Mouse (Mus musculus): Measurements from ENCODE around the gene Crybg1.

Crybg1 gene

DNA sequence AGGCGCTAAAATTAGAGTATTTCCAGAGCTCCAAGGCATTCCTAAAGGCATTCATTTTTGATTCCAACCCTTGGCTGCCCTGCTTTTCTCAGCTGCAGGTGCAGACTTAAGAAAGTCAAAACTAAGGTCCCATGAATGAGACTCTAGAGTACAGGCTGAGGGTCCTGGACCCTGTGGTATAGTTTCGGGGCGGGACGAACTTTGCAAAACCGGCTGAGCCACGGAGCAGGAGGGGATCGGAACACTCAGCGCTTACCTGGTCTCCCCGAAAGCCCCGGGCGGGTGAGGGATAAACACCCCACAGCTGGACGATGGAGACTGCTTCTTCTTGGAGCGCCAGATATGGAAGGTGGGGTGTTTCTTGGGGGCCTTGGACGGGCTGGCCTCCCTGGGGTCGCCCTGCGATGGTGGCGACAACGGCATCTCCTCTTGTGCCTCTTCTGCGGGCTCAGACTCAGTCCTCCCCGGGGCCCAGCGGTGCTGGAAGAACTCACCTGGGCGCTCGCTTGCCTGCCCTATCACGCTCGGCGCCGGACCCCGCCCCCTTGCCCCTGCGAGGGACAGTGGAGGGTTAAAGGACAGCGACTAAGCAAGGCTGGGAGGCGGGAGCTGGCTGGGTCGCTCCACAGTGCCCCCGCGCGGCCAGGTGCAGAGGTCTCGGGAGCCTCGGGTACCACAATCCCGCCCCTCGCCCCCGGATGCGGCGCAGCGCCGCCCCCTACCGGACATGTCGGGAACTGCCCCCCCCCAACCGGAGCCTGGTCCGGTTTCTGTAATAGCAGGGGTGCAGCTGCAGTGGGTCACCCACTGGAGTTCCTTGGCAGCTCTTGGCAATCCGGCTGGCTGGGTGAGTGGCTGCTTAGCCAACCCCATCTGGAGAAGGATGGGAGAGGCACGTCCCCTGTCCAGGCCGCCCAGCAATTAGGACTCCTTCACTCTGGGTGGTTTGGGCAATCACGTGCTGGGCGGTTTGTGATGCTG lies at the start of gene Crybg1:
Gene Crybg1, minus strand, starts transcription at position 517 of the 981 bp plus-strand sequence.
- DNase-seq: peak; percentile 69

DNA sequence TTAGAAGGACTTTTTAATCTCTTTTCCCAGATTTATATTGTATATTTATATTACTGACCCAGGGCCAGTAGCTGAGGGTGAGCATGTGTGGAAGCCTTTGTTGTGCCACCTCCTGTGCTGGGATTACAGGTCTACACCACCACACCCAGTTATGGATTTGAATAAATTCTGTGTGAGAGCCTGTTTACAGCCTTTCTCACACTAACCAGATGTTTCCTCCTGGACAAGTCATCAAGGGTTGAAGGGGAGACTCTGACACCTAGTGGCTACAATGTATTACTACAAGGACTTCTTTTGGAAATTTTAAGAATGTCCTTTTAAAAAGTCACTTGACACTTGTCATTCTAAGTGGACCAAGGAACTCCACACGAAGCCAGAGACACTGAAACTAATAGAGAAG lies 28.7 kb upstream of the Crybg1 start:
- DNase-seq: no peak

GRCm38 (mm10) chr10:44176548-44176947 lies 27.9 kb upstream of the Crybg1 start:
- DNase-seq: no peak

GRCm38 (mm10) chr10:44176120-44176519 lies 27.5 kb upstream of the Crybg1 start:
- no peak for DNase-seq

GRCm38 (mm10) chr10:44170145-44170544 lies 21.5 kb upstream of the Crybg1 start:
- DNase-seq: no peak

- no peak for DNase-seq
These were observed 18.4 kb upstream of the Crybg1 start for GRCm38 (mm10) chr10:44167061-44167460.

DNA sequence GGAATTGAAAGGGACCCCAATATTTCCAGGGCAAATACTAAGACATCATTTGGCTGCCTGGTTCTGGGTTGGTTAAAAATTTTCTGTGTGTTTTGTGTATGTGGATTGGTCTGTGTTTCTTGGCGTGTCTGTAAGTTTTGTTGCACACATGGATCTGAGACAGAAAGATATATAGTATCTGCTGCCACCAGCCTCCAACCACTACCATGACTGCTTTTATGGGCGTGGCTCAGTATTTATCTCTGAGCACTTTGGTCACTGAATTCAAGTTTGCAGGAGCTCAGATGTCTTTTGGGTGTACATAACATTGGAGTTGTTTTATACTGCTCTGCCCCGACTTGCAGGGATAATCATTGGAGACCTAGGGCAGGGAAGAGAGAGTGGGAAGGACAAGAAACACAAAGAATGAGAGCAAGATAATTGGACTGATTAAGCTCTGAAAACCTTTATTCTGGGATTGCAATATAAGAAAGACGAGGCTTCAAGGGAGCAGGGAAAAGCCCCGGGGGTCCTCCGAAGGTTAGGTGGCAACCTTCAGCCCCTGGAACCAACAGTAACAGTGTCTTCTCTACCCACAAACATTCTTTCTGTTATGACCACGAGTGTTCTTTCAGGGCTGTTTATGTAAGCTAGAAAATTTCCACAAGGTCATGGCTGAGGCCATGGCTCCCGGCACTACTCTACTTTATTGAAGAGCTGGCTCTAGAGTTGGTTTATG lies 15.8 kb upstream of the Crybg1 start:
- DNase-seq: no peak

DNA sequence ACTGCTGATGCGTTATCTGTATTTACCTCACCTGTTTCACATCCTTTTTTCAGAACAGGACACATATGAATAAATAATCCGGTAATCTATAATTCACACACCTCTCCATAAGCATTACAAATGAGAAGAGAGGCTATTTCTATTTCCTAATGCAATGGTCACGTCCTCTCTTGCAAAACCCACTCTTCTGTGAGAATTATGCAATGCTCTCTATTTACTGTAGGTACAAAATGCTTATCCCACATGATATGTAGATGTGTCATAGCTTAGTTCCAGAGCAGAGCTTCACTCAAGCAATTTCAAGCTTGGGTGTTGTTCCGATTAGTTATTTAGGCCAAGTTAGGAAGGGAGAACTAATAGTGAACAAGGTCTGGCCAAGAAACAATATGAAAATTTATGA lies 14.4 kb upstream of the Crybg1 start:
- DNase-seq: no peak

GRCm38 (mm10) chr10:44160150-44160549 lies 11.5 kb upstream of the Crybg1 start:
- no peak for DNase-seq

DNA sequence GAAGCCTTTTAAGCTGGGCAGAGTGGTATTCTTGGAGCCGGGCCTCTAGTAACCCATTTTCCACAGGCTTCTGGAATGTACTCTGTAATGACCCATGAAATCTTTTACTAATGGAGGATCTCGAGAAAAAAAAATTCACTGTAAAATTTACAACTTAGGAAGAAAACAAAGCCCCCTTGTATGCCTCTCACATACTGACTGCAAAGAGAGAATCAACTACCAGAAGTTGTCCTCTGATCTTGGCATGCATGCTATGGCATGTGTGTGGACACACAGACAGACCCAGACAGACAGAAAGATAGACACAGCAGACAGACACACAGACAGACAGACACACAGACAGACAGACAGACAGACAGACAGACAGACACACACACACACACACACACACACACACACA lies 8.8 kb upstream of the Crybg1 start:
- DNase-seq: no peak

DNA sequence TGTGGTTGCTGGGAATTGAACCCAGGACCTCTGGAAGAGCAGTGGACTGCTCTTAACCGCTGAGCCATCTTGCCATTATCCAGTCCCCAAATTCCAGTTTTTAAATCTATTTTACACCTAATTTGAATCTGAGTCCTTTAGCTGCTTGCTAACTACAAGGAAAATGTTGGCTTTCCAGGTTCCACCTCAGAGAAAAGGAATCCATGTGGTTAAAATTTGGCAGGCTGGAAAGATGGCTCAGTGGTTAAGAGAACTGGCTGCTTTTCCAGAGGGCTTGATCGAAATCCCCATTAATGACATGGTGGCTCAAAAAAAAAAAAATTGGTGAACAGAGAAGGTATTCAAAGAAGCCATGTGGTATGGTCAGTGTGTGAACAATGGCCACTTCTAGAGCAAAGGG lies 1.8 kb upstream of the Crybg1 start:
- DNase-seq: no peak

- DNase-seq: no peak
These were observed 5.3 kb downstream of the Crybg1 start for GRCm38 (mm10) chr10:44143401-44143800.

- DNase-seq: no peak
These were observed 10.4 kb downstream of the Crybg1 start for GRCm38 (mm10) chr10:44138137-44138855.

GRCm38 (mm10) chr10:44126047-44126446 lies 22.6 kb downstream of the Crybg1 start:
- DNase-seq: no peak

DNA sequence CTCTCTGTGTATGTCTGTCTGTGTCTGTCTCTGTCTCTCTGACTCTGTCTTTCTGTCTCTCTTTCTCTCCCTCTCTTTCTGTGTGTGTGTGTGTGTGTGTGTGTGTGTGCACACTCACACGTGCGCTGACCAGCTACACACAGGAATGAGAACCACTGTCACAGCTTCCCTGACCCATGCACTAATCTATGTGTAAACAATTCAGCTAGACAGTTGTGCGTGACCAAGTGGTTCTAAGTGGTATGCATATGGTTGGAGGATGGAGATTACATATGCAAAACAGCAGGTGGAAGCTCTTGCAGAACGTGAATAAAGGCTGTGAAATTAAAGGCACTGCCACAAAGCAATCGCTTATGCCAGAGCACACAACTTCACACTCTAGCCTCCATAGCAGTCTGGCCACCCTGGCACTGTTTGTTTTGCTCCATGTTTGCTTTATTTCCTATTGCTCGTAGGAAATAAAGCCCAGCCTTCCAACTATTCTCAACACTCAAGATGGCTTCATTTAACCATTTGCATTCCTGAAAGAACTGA lies 24.2 kb downstream of the Crybg1 start:
- DNase-seq: no peak

GRCm38 (mm10) chr10:44118616-44119015 lies 30.0 kb downstream of the Crybg1 start:
- no peak for DNase-seq

DNA sequence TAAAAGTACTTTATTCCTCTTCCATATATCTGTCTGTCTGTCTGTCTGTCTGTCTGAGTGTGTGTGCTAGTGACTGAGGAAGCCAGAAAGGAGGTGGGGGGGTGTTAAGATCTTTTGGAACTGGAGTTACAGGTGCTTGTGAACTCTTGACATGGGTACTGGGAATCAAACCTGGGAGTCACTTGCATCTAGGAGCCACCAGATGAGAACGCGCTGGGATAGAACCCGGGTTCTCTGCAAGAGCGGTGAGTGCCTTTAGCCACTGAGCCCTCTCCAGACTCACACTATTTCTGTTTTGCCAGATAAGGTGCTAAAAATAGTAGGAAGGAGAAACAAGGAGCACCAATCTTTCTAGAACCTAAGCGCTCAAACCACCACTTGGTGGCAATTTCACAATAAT lies 31.9 kb downstream of the Crybg1 start:
- no peak for DNase-seq

GRCm38 (mm10) chr10:44114611-44115010 lies 34.0 kb downstream of the Crybg1 start:
- DNase-seq: no peak

GRCm38 (mm10) chr10:44112005-44112675 lies 36.5 kb downstream of the Crybg1 start:
- peak; percentile 14 for DNase-seq

- no peak for DNase-seq
These were observed 37.5 kb downstream of the Crybg1 start for GRCm38 (mm10) chr10:44111168-44111567.

GRCm38 (mm10) chr10:44110460-44110859 lies 38.2 kb downstream of the Crybg1 start:
- no peak for DNase-seq

DNA sequence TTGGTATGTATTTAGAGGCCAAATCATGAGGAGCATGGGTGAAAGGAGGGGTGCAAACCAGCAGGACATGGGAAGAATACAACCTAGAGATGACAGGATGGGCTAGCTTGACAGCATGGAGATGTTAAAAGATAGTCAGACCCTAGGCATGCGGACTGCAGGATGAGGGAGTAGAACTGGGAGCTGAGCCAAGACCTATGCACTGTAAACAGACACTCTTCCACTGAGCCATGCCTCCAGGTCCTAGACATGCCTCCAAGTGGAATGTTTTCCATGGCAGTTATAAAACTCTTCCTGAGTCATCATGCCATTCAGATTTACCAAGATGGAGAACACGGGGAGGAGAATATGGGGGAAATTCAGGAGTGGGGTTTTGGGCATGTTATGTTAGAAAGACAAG lies 53.9 kb downstream of the Crybg1 start:
- no peak for DNase-seq

All from kidney, adult 11 months (tissue).